Mouse (Mus musculus): Measurements from ENCODE around the gene Fam186b. TPM values are rescaled to one million over a fixed set of nuclear protein-coding genes. Genes with fewer than 3 reads are reported as not detected.
A peak's percentile ranks its signal among the peaks of the same experiment; 100 is the strongest.
"Not testable (repeated sequence)": the region's sequence is repeated elsewhere in the genome, so short reads cannot be mapped to it uniquely, and the experiment has no call there.

Gene Fam186b
- polyA plus RNA-seq, 1 experiment from 2014 or later = 0.28 TPM

DNA sequence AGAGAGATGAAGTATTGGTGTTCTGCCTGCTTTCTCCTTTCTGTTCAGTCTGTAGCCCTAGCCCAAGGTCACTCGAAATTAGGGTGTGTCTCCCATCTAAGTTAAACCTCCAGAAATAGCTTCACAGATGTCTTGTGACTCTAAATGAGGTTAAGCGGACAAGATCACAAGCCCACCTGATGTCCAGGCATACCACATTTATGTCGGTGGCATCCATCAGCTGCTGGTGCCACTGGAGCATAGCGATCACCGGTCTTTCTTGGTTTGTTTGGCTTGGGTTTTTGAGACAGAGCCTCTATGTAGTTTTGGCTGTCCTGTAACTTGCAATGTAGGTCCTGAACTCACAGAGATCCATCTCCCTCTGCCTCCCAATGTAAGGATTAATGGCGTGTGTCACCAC lies 41.9 kb downstream of the Fam186b start:
- ATAC-seq = no peak
- Histone ChIP-seq H3K4me1 (peaks cover 19% of the 10 kb centered on the region), H3K4me3 (no peak overlapping the region), H3K9ac (no peak overlapping the region), H3K9me3 (replicated peaks) (no peaks in the 10 kb centered on the region), H3K27me3 (no peaks in the 10 kb centered on the region), H3K27ac (no peak overlapping the region), H3K4me2 (no peak overlapping the region), H3K36me3 (ENCODE audit: poor library complexity, severe bottlenecking) (peaks cover 15% of the 10 kb centered on the region; the same call in 1 of the 2 replicates)
- WGBS = 93% methylated on average over 6 of the region's 6 CpGs

DNA sequence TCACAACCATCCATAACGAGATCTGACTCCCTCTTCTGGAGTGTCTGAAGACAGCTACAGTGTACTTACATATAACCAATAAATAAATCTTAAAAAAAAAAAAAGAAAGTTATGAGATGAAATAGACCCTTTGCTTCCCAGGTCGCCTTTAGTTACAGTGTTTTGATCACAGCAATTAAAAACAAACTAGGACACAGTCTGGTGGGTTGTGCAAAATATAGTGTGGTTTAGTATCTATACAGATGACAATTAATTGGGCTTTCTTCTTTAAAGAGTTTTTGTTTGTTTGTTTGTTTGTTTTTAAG lies 42.6 kb downstream of the Fam186b start:
- not testable (repeated sequence) for H3K9me3 ChIP-seq (replicated peaks); H3K27ac ChIP-seq; H3K9ac ChIP-seq; H3K27me3 ChIP-seq; ATAC-seq; H3K4me3 ChIP-seq
- peaks cover 21% of the 10 kb centered on the region for H3K36me3 ChIP-seq (ENCODE audit: poor library complexity, severe bottlenecking)
- WGBS = 53% methylated on average over 2 of the region's 2 CpGs
- H3K4me2 ChIP-seq = peak overlapping the region; percentile 91
- peaks cover 19% of the 10 kb centered on the region for H3K4me1 ChIP-seq

DNA sequence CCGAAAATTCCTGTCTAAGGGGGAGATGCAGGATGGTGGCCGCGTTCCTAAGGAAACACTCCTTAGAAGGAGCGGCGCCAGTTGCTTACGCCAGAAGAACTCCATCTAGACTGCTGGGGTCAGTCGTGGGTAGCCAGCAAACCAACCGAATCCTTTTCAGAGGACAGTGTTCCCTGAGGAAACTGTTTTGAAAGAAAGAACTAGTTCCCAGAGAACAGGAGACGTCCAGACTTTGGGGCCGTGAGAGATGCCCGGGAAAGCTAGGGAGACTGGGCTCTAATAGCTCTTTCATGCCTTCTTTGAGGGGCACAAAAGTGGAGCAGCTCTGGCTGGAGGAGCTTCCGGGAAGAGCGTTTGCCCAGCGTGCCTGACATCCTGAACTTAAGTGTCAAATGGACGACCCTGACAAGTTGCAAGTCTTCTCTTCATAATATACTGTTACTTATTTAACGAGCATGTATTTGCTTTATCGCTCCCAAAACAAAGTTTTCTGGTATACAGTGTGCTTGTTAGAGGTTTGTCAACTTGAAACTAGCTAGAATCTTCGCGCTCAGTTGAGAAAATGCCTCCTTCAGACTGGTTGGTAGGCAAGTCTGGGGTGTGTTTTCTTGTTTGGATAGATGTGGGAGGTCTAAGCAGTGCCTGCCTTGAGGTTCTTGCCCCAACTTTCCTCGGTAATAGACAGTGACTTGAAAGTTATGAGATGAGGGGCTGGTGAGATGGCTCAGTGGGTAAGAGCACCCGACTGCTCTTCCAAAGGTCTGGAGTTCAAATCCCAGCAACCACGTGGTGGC lies 43.1 kb downstream of the Fam186b start:
- H3K4me1 ChIP-seq = peaks cover 19% of the 10 kb centered on the region
- peak overlapping the region; percentile 58 for H3K4me3 ChIP-seq
- peaks cover 27% of the 10 kb centered on the region for H3K36me3 ChIP-seq (ENCODE audit: poor library complexity, severe bottlenecking)
- H3K4me2 ChIP-seq = peak overlapping the region; percentile 91
- no peaks in the 10 kb centered on the region for H3K9me3 ChIP-seq (replicated peaks)
- peak overlapping the region; percentile 95 for H3K27ac ChIP-seq
- 5% methylated on average over 22 of the region's 22 CpGs for WGBS
- ATAC-seq = peak; percentile 53; the same call in 1 of the 2 replicates
- H3K9ac ChIP-seq = peak overlapping the region; percentile 72
- no peaks in the 10 kb centered on the region for H3K27me3 ChIP-seq

DNA sequence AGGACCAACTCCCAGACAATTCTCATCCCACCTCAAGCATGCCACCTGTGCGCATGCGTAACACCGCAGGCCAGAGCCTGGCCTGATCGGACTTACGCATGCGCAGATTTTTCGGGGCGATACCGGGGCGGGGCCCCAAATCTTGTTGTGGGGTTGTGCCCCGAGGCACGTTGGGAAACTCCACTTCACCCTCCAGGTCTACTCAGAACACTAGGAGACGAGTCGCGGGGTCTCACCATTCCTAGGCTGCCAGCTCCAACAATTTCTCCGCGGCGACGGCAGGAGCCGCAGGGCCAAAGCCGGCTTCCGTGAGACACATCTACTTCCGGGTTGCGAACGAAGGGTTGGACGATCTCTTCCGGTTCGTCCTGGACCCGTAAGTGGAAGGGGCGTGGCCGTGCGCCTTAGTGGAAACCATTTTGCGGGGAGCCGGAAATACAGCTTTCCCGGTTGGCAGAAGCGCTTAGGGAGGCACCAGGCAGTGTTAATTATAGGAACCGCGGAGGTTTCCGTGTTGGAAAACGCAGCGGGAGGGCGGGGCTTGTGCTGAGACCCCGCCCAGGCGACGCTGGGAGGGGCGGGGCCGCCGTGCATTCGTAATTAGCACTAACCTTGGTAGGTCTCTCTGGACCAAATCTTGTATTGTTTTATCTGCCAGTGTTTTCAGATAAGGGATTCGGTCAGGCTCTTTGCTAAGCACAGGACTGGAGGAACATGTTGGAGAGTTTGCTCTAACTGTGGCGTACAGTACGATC lies 43.9 kb downstream of the Fam186b start, which contains the start of gene Mcrs1:
TSS of gene Mcrs1 (minus strand) at position 336 of the 755 bp plus-strand sequence.
- H3K9ac ChIP-seq = peak within 1 kb of the TSS; percentile 72
- no peaks in the 10 kb centered on the region for H3K9me3 ChIP-seq (replicated peaks)
- peak within 1 kb of the TSS; percentile 95 for H3K27ac ChIP-seq
- peaks cover 19% of the 10 kb centered on the region for H3K4me1 ChIP-seq
- ATAC-seq = peak; percentile 95
- H3K27me3 ChIP-seq = no peaks in the 10 kb centered on the region
- under 1% methylated on average over 52 of the region's 52 CpGs for WGBS
- H3K4me3 ChIP-seq = peak within 1 kb of the TSS; percentile 58
- peaks cover 35% of the 10 kb centered on the region for H3K36me3 ChIP-seq (ENCODE audit: poor library complexity, severe bottlenecking)
- peak within 1 kb of the TSS; percentile 91 for H3K4me2 ChIP-seq

DNA sequence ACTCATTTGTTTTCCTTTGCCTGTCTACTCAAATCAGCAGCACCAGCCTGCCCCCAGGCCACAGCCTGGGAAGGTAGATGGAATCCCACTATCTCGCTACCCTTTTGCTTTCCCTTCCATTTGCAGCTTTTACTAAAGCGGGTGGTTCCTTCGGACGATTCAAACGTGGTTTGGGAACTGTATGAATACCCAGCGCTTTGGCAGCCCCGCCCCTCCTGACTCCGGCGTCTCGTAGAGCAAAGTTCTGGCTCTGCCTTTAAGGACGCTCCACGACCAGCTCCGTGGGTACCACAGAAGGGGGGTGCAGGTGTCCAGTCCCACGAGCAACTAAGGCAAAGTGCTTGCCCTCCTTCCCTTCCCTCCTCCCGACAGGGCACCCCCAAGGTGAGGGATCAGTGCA lies 44.6 kb downstream of the Fam186b start:
- H3K27me3 ChIP-seq; H3K9me3 ChIP-seq (replicated peaks); H3K27ac ChIP-seq: not testable (repeated sequence)
- H3K9ac ChIP-seq = peak overlapping the region; percentile 67
- WGBS = 1% methylated on average over 14 of the region's 15 CpGs
- ATAC-seq = peak; percentile 13; the same call in 1 of the 2 replicates
- peaks cover 42% of the 10 kb centered on the region for H3K36me3 ChIP-seq (ENCODE audit: poor library complexity, severe bottlenecking)
- H3K4me2 ChIP-seq = peak overlapping the region; percentile 91
- peaks cover 19% of the 10 kb centered on the region for H3K4me1 ChIP-seq
- peak overlapping the region; percentile 58 for H3K4me3 ChIP-seq

DNA sequence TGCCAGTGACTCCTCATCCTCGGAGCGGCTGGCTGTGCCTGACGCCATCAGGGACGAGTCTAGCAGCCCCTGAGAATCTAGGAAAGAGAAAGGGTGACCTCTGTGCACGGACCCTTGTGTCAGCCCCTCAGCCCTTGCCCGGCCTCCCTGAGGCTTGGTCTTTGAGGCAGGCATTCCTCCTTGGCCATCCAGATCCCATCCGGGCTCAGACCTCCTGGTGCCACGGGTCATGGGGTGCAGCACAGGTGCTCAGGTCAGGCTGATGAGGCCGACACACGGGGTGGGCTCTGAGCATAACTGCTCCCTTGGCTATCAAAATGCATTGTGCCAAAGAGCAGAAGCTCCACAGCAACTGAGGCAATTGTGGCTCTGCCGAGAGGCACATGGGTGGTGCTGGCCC lies 45.8 kb downstream of the Fam186b start:
- Histone ChIP-seq H3K9me3 (replicated peaks) (no peaks in the 10 kb centered on the region), H3K4me1 (peaks cover 19% of the 10 kb centered on the region), H3K27ac (no peak overlapping the region), H3K4me2 (0 out of 2 replicates have a peak overlapping the region, but pooled peaks have one; percentile 91), H3K4me3 (no peak overlapping the region), H3K27me3 (no peaks in the 10 kb centered on the region), H3K36me3 (ENCODE audit: poor library complexity, severe bottlenecking) (peaks cover 53% of the 10 kb centered on the region), H3K9ac (peak overlapping the region; percentile 30; the same call in 1 of the 2 replicates)
- no peak for ATAC-seq
- WGBS = 91% methylated on average over 10 of the region's 11 CpGs

DNA sequence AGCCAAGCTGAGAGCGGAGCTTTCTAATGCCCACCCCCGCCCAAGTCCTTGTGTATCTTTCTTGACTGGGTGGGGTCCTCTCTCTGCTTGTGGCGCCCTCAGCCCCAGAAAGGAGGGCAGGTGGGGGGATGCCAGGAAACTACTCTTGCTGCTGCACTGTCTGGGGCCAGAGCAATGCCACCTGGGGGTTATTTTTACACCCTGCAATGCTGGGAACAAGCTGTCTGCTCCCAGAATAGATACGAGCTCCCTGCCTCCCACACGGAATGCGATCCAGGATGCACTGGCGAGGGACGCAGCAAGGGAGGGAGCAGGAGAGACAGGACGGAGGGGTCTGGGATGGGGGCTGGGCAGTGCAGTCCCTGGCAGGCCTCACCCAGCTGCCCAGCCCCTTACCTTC lies 46.7 kb downstream of the Fam186b start:
- H3K4me1 ChIP-seq = peaks cover 19% of the 10 kb centered on the region
- no peaks in the 10 kb centered on the region for H3K27me3 ChIP-seq
- no peak overlapping the region for H3K4me3 ChIP-seq
- no peaks in the 10 kb centered on the region for H3K9me3 ChIP-seq (replicated peaks)
- 88% methylated on average over 9 of the region's 9 CpGs for WGBS
- H3K27ac ChIP-seq = no peak overlapping the region
- peaks cover 63% of the 10 kb centered on the region for H3K36me3 ChIP-seq (ENCODE audit: poor library complexity, severe bottlenecking)
- H3K9ac ChIP-seq = no peak overlapping the region
- H3K4me2 ChIP-seq = no peak overlapping the region
- ATAC-seq = no peak

DNA sequence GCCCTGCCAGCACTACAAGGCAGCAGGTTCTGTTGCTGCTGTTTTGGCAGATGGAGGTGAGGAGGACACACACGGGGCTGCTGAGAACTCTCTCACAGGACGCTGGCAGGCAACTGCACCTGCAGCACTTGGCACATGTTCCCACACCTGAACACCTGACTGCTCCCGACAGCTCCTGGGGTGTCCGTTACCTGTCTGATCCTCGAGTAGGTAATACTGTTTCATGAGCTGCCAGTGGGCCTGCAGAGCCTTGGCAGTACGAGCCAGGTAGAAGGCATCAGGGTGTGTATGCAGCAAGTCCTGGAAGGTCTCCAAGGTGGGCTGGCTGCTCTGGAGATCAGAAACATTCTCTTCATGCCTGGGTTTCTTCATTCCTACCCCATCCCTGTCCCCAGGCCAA lies 49.0 kb downstream of the Fam186b start:
- H3K9ac ChIP-seq; H3K27me3 ChIP-seq; H3K4me2 ChIP-seq; H3K9me3 ChIP-seq (replicated peaks); ATAC-seq; H3K4me3 ChIP-seq; H3K27ac ChIP-seq: not testable (repeated sequence)
- WGBS = 90% methylated on average over 6 of the region's 6 CpGs
- H3K36me3 ChIP-seq (ENCODE audit: poor library complexity, severe bottlenecking) = peaks cover 84% of the 10 kb centered on the region
- H3K4me1 ChIP-seq = peaks cover 10% of the 10 kb centered on the region; the same call in 1 of the 2 replicates

DNA sequence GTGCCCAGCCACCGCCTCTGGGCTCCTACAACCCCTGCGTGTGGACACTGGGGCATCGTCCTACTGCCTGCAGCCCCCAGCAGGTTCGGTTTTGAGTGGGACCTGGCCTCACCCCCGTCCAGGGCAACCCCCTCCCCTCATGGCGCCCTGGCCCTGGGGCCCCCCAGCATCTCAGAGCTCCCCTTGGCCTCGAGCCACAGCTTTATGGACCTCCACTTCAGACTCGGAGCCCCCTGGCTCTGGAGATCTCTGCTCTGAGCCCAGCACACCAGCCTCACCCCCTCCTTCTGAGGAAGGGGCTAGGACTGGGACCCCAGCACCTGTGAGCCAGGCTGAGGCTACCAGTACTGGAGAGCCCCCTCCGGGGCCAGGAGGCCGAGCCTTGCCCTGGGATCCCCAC lies 53.6 kb downstream of the Fam186b start:
- Histone ChIP-seq H3K9me3 (replicated peaks) (no peaks in the 10 kb centered on the region), H3K4me3 (no peak overlapping the region), H3K27me3 (no peaks in the 10 kb centered on the region), H3K4me1 (no peaks in the 10 kb centered on the region), H3K4me2 (no peak overlapping the region), H3K9ac (no peak overlapping the region), H3K27ac (no peak overlapping the region), H3K36me3 (ENCODE audit: poor library complexity, severe bottlenecking) (peaks cover 70% of the 10 kb centered on the region)
- WGBS = 87% methylated on average over 10 of the region's 10 CpGs
- no peak for ATAC-seq

DNA sequence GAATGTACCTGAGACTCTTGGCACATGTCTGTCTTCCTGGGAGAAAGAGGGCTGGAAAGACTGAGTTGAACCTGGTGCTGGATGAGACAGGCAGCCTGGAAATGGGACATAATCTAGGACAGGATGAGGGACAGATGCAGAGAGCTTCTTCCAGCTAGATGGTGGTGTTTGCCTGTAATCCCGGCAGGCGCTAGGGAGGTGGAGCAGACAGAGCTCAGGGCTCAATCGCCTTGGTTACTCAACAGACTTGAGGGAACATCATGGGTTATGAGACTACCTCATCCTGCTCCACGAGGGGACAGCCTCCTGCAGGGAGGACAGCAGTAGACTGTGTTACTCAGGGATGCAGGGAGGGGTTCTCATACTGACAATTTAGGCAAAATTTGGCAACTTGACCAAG lies 54.4 kb downstream of the Fam186b start:
- H3K27ac ChIP-seq = no peak overlapping the region
- WGBS = 84% methylated on average over 4 of the region's 4 CpGs
- no peak overlapping the region for H3K9ac ChIP-seq
- ATAC-seq = no peak
- no peaks in the 10 kb centered on the region for H3K9me3 ChIP-seq (replicated peaks)
- H3K27me3 ChIP-seq = no peaks in the 10 kb centered on the region
- peaks cover 62% of the 10 kb centered on the region for H3K36me3 ChIP-seq (ENCODE audit: poor library complexity, severe bottlenecking)
- H3K4me3 ChIP-seq = no peak overlapping the region
- H3K4me1 ChIP-seq = no peaks in the 10 kb centered on the region
- H3K4me2 ChIP-seq = no peak overlapping the region

DNA sequence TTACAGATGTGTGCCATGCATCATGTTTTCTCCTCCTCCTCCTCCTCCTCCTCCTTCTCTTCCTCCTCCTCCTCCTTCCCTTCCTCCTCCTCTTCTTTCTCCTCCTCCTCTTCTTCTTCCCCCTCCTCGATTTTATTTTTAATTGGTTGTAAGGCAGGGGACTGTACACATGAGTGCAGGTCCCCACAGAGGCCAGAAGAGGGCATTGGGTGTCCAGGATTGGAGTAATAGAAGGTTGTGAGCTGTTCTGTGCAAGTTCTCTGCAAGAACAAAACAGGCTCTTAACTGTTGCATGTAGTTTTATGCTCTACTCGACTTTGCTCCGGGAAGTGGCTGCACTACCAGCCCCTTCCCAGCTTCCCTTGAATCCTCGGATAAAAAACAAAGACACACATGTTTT lies 55.6 kb downstream of the Fam186b start:
- H3K4me1 ChIP-seq = no peaks in the 10 kb centered on the region
- no peak for ATAC-seq
- H3K27me3 ChIP-seq = no peaks in the 10 kb centered on the region
- H3K9me3 ChIP-seq (replicated peaks) = no peaks in the 10 kb centered on the region
- peaks cover 51% of the 10 kb centered on the region for H3K36me3 ChIP-seq (ENCODE audit: poor library complexity, severe bottlenecking)
- no peak overlapping the region for H3K4me3 ChIP-seq
- H3K4me2 ChIP-seq = no peak overlapping the region
- WGBS = 67% methylated on average over 4 of the region's 4 CpGs
- H3K27ac ChIP-seq = no peak overlapping the region
- H3K9ac ChIP-seq = no peak overlapping the region

DNA sequence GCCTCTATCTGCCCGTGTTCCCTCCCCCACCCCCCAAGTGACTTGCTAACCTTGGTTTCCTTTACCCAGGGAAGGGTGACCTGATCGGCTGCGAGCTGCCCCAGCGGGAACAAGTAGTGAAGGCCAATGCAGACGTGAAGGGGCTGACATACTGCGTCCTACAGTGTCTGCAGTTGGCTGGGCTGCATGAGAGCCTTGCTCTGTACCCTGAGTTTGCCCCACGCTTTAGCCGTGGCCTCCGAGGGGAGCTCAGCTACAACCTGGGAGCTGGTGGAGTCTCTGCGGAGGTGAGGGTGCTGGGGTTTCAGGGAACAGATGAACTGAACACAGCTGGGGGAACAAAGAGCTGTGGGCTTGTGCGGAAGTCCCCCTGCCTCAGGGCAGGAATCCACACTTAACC lies 57.7 kb downstream of the Fam186b start:
- H3K27me3 ChIP-seq = peaks cover 16% of the 10 kb centered on the region
- no peaks in the 10 kb centered on the region for H3K4me1 ChIP-seq
- H3K9ac ChIP-seq = no peak overlapping the region
- H3K36me3 ChIP-seq (ENCODE audit: poor library complexity, severe bottlenecking) = peaks cover 30% of the 10 kb centered on the region
- H3K4me2 ChIP-seq = no peak overlapping the region
- no peak for ATAC-seq
- no peaks in the 10 kb centered on the region for H3K9me3 ChIP-seq (replicated peaks)
- WGBS = 69% methylated on average over 11 of the region's 11 CpGs
- H3K27ac ChIP-seq = no peak overlapping the region
- H3K4me3 ChIP-seq = no peak overlapping the region

Measured in forebrain, embryonic 13.5 days (tissue).